Mouse (Mus musculus): ENCODE measurements around the gene Cnst.

The Cnst gene

DNA sequence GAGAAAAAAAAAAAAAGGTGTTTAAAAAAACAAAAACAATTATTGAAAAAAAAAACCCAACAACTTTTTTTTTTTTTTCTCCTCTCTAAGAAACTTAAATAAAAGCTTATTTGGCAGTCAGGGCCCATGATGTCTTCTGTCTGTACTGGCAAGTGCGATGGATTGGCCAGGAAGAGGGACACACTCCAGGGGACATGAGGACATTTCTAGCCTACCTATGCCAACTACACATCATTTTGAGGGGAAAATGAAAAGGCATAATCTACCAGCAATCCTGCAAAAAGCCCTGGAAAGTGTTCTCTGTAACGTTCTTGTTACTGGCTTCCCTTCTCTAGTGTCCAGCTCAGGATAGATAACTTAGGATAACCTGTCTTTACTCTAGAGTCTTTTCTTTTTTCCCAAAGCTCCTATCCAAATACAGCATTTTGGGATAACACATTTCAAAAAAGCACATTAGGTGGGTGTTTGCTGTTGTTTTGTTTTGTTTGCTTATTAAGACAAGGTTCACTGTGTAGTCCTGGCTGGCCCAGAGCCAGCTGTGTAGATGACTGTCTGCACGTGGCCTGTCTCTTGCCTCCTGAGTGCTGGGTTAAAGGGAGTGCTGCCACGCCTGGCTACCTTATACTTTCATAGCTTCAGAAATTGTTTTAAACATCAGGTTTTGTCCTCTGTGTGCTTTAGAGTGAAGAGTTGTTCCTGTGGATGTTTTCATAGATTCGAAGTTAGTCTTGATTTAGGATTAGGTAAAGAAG is 7.2 kb downstream of the Cnst start:
- no peak for ATAC-seq (ENCODE audit: insufficient number of reproducible peaks, low FRiP score, low TSS enrichment)

DNA sequence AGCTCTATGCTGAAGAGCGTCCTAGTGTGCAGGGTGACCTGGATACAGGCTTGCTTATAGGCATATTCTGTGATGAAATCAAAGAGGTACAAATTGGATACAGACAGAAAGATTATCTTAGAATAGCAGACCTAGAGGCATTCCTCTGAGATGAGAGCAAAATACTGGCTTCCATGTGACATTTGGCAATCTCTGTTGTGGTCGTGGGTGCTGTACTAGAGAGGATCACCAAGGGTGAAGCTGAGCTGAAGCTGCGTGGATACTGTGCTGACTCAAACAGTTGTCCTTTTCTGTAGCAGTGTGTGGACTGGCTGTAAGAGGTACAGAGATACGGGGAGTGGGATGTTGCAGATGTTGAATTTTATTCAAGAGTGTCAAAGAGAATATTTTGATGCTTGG is 7.8 kb downstream of the Cnst start:
- ATAC-seq (ENCODE audit: insufficient number of reproducible peaks, low FRiP score, low TSS enrichment): no peak

DNA sequence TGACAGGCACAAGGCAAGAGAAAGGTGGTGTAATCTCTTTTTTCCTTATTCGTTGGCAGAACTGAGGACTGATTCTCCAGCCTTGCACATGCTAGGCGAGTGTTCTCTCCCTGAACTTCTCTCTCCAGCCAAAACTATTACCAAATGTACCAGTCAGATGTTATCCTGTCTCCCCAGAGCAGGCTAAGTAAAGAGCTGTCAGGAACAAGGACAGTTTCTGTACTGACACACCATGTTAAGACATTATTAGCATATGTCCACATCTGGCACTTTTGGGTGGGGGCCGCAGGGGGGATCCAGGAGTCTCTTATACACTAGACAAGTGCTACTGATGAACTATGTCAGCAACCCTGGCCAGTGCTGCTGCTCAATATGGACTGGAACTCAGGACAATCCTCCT is 10.8 kb downstream of the Cnst start:
- ATAC-seq (ENCODE audit: insufficient number of reproducible peaks, low FRiP score, low TSS enrichment): no peak

- ATAC-seq (ENCODE audit: insufficient number of reproducible peaks, low FRiP score, low TSS enrichment): no peak
These were observed 13.4 kb downstream of the Cnst start for GRCm38 (mm10) chr1:179559446-179560194.

DNA sequence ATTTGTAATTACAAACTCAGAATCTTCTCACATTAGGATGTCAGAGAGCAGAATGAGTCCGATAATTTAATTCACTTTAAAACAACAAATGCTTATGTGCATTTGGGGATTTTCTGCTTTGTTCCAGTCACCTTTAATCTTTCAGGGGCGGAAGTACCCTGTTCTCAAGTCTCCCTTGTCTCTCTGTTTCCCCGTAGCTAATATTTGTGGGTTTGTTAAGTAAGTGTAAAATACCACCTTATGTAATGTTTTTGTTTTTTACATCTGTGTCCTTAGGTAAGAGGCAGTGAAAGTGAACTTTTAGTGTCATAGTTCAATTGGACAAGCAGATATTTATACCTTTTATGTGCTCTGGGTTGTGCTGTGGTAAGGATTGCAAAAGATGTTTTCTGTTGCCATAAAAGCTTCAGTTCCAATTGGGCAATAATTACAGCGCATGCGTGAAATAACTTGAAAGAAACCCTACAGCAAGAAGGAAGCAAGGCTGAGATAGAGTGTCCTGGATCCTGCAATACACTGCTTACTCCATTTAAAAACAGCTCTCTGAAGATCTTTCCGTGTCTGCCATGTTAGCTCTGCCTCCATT is 14.8 kb downstream of the Cnst start:
- no peak for ATAC-seq (ENCODE audit: insufficient number of reproducible peaks, low FRiP score, low TSS enrichment)

- no peak for ATAC-seq (ENCODE audit: insufficient number of reproducible peaks, low FRiP score, low TSS enrichment)
These were observed 17.0 kb downstream of the Cnst start for GRCm38 (mm10) chr1:179563211-179563610.

DNA sequence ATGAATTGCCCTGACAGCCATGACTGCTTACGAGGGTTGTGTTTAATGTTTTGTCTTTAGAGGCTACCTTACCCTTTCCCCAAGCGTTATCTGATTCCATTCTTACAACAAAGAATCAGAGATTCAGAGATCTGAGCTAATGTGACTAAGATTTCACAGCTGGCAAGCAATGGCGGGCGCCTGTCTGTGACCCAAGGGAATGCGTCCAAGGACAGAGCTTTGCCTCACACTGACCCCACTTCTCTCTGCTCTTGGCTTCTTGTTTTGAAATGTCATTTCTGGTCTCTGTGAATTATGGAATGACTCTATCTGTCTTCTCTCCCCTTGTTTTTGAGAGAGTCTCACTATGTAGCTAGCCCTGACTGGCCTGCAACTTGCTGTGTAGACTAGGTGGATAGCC is 17.8 kb downstream of the Cnst start:
- ATAC-seq (ENCODE audit: insufficient number of reproducible peaks, low FRiP score, low TSS enrichment): no peak

DNA sequence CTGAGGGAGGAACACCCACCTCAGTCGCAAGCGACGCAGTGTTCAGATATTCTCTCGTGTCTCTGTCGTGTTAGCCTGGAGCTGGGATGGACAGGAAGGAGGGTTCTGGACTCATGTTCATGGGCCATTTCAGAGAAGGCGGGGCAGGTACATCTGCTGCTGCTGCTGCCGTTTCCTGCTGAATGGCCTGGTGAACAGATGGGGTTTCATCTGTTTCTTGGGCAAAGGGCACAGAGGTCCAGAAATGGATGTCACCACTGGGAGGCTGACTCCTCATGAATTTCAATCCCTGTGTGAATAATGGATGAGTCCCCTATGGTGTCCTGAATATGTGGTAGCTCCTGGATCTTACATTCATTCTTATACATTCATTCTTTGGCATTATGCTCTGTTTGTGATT is 21.4 kb downstream of the Cnst start:
- ATAC-seq (ENCODE audit: insufficient number of reproducible peaks, low FRiP score, low TSS enrichment): no peak

GRCm38 (mm10) chr1:179568690-179569398 is 22.7 kb downstream of the Cnst start:
- ATAC-seq (ENCODE audit: insufficient number of reproducible peaks, low FRiP score, low TSS enrichment): no peak

GRCm38 (mm10) chr1:179570482-179570881 is 24.3 kb downstream of the Cnst start:
- ATAC-seq (ENCODE audit: insufficient number of reproducible peaks, low FRiP score, low TSS enrichment): no peak

DNA sequence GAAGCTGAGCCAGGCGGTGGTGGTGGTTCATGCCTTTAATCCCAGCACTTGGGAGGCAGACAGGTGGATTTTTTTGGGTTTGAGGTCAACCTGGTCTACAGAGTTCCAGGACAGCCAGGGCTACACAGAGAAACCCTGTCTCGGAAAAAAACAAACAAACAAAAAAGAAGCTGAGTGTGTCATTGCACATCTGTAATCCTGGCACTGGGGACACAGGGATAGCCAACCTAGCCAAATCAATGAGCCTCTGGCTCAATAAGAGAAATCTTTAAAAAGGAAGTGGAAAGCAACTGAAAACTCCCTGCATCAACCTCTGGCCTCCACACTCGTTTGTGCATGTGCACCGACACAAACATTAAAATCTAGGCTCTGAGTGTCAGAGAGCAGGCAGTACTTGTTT is 25.5 kb downstream of the Cnst start:
- ATAC-seq (ENCODE audit: insufficient number of reproducible peaks, low FRiP score, low TSS enrichment): no peak

GRCm38 (mm10) chr1:179573650-179574206 is 27.6 kb downstream of the Cnst start:
- ATAC-seq (ENCODE audit: insufficient number of reproducible peaks, low FRiP score, low TSS enrichment): no peak

GRCm38 (mm10) chr1:179578625-179579024 is 32.5 kb downstream of the Cnst start:
- no peak for ATAC-seq (ENCODE audit: insufficient number of reproducible peaks, low FRiP score, low TSS enrichment)

- no peak for ATAC-seq (ENCODE audit: insufficient number of reproducible peaks, low FRiP score, low TSS enrichment)
These were observed 34.0 kb downstream of the Cnst start for GRCm38 (mm10) chr1:179580200-179580599.

- ATAC-seq (ENCODE audit: insufficient number of reproducible peaks, low FRiP score, low TSS enrichment): no peak
These were observed 35.3 kb downstream of the Cnst start for GRCm38 (mm10) chr1:179581422-179581821.

DNA sequence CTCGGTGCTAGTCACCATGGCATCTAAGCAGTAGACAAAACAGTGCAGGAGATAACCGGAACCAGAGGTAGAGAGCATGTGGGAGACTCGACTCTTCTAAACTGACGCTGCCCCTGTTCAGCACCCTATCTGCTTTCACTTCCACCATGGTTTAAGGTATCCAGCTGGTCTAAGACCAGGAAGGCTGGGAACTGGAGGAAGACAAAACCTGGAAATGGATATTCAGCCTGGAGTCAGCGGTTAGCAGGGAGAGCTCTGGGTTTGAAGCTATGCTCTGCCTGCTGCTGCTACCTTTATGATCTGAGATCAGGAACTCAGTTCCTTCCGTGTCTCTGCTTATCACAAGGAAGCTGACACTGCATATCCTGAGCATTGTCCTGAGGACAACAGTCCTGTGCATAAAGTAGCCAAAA is 35.9 kb downstream of the Cnst start:
- no peak for ATAC-seq (ENCODE audit: insufficient number of reproducible peaks, low FRiP score, low TSS enrichment)

- ATAC-seq (ENCODE audit: insufficient number of reproducible peaks, low FRiP score, low TSS enrichment): no peak
These were observed 36.9 kb downstream of the Cnst start for GRCm38 (mm10) chr1:179583090-179583489.

DNA sequence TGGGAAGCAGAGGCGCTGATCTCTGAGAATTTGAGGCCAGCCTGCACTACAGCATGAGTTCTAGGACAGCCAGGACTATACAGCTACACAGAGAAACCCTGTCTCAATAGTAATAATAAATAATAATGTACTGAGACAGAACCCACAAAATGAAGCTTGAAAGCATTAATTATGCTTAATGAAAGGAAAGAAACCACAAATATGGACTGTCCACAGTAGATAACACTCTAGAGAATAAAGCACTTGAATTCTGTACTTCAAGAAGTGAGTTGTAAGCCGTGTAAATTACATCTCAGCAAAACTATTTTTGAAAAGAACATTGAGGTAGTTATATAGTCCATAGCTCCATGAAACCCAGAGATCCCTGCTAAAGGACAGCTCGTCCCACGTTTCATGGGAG is 38.0 kb downstream of the Cnst start:
- no peak for ATAC-seq (ENCODE audit: insufficient number of reproducible peaks, low FRiP score, low TSS enrichment)

DNA sequence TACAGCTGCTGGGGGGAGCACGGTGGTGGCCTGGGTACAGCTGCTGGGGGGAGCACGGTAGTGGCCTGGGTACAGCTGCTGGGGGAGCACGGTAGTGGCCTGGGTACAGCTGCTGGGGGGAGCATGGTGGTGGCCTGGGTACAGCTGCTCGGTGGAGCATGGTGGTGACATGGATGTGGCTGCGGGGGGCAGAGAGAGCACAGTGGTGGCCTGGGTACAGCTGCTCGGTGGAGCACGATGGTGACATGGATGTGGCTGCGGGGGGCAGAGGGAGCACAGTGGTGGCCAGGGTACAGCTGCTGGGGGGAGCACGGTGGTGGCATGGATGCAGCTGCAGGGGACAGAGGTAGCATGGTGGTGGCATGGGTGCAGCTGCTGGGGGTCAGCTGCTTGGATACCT is 39.5 kb downstream of the Cnst start:
- ATAC-seq (ENCODE audit: insufficient number of reproducible peaks, low FRiP score, low TSS enrichment): no peak

DNA sequence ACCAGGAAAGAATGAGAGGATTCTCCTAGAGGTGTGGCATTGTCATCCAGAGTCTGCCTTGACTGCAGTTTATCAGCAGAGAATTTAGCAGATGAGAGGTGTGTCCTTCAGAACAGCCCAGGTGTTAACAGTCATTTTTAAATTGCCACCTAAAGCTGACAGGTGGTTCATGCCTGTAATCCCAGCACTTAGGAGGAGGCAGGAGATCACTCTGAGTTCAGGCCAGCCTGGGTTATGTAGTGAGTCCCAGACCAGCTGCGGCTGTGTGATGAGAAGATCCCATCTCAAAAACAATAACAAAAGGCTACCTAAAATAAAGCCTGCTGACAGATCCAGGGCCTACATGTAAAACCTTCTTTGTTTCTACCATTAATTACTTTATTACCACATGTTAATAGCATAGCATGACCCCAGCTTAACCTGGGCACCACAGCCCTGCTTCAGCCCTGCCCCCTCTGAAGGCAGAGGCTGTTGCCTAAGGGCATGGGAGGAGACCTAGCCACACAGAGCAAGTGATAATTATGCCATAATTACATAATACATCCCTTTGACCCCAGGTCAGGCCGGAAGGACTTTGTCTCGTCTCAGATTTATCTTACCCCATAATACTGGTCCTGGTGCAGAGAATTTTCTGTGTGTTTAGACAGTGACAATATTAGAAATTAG is 40.4 kb downstream of the Cnst start:
- ATAC-seq (ENCODE audit: insufficient number of reproducible peaks, low FRiP score, low TSS enrichment): no peak

Data from cerebellum, adult (tissue).